Mouse (Mus musculus): ENCODE results near the gene Lrrc32.

DNA sequence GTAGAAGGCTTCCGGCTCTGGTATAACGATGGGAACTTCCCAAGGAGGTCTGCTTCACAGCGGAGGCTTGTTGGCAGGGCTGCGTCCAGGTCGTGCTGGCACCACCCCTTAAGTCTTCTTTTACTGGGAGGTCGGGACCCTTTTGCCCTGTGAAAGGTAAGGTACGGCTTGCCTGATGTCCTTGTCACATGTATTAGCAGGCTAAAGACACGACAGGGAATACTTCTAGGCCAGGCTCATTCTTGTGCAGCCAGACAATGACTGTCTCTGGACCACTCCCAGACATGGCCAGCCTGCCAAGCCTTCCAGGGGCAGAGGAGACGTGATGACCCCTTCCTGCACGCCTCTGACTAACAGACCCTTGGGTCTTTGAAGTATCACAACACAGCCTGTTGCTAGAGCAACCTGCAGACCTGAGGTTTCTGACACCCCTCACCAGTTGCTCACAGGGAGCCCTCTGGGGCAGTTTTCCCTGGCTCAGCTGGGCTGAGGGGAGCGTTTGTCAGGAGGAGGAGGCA is 54.8 kb downstream of the Lrrc32 start:
- TF ChIP-seq POLR2A (IDR thresholded peaks at IDR 0.05; ENCODE audit: extremely low read depth, insufficient read depth, low read length) (no peak), CTCF (IDR thresholded peaks at IDR 0.05; ENCODE audit: low read depth, low read length) (no peak)

All from liver, adult 2 months (tissue).